Mouse (Mus musculus): ENCODE results near the gene Ncs1.

Ncs1 gene

DNA sequence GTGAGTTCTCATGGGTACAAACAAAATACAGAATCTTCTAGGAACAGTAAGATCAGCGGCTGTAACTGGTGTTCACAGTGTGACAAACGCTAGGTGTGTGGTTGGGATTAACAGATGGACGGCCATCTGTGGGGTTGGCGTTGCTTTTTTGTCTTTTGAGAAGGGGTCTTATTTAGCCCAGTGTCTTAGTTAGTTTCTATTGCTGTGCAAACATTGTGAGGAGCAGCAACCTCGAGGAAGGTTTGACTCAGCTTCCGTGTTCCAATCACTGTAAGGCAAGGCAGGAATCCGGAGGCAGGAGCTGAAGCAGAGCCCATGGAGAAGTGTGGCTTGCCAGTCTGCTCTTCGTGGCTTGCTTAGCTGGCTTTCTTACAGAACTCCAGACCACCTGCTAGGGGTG lies 35.5 kb downstream of the Ncs1 start:
- no peak for DNase-seq (ENCODE audit: low spot score)

GRCm38 (mm10) chr2:31282266-31282665 lies 36.6 kb downstream of the Ncs1 start:
- no peak for DNase-seq (ENCODE audit: low spot score)

GRCm38 (mm10) chr2:31282880-31283279 lies 37.3 kb downstream of the Ncs1 start:
- DNase-seq (ENCODE audit: low spot score), result no peak

- DNase-seq (ENCODE audit: low spot score), result no peak
These were observed 38.9 kb downstream of the Ncs1 start for GRCm38 (mm10) chr2:31284531-31284930.

GRCm38 (mm10) chr2:31291421-31291820 lies 45.8 kb downstream of the Ncs1 start:
- no peak for DNase-seq (ENCODE audit: low spot score)

GRCm38 (mm10) chr2:31294985-31295384 lies 49.4 kb downstream of the Ncs1 start:
- peak; percentile 67 for DNase-seq (ENCODE audit: low spot score)

GRCm38 (mm10) chr2:31296395-31296794 lies 50.8 kb downstream of the Ncs1 start:
- DNase-seq (ENCODE audit: low spot score), result no peak

GRCm38 (mm10) chr2:31297602-31298268 lies 52.1 kb downstream of the Ncs1 start:
- no peak for DNase-seq (ENCODE audit: low spot score)

DNA sequence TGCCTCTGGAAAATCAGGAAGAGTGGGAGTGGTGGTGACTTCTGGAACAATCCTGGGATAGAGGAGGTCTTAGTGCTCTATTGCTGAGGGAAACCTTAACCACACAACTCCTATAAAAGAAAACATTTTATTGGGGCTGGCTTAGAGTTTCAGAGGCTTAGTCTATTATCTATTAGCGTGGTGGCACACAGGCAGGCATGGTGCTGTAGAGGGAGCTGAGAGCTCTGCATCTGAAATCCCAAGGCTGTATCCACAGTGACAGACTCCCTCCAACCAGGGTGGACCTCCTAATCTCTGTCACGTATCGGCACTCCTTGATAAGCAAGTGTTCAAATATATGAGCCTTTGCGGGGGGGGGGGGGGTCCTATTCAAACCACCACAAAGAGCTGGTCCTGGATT lies 53.2 kb downstream of the Ncs1 start:
- DNase-seq (ENCODE audit: low spot score), result no peak

DNA sequence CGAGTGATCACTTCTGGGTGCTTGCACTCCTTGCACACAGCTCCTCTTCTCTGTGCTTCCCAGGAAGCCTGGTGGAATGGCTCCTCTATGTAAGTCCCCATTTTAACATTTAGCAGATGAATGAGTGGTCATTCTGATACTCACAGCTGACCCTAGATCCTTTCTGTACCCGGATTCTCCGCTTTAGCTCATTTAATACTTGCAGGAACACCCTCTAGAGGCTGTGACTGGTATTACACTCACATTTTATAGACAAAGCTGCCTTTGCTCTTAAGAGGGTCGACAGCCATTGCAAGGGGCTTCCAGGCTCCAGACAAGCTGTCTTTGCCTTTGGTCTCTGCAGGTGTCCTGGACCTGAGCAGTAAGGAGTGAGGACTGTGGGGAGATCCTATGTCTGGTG lies 53.6 kb downstream of the Ncs1 start:
- no peak for DNase-seq (ENCODE audit: low spot score)

DNA sequence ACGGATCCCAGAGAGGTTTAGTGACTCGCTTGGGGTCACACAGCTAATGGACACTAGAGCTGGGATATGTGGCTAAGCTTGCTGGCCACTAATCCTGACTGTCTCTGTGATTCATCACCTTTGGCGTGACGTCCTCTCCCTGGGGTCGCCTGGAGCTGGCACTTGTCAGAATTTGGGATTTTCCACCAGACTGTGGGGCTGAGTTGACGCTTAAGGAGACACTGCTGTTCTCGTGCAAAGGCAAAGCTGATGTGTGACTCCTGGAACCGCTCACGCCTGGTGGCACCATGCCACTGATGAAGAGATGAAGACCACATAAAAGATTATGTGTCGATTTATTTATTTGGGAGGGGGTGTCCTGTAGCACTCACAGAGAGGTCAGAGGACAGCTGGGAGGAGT lies 54.4 kb downstream of the Ncs1 start:
- DNase-seq (ENCODE audit: low spot score), result no peak

GRCm38 (mm10) chr2:31303177-31303576 lies 57.6 kb downstream of the Ncs1 start:
- DNase-seq (ENCODE audit: low spot score), result no peak

GRCm38 (mm10) chr2:31304191-31304590 lies 58.6 kb downstream of the Ncs1 start:
- no peak for DNase-seq (ENCODE audit: low spot score)

- no peak for DNase-seq (ENCODE audit: low spot score)
These were observed 59.4 kb downstream of the Ncs1 start for GRCm38 (mm10) chr2:31304801-31305665.

DNA sequence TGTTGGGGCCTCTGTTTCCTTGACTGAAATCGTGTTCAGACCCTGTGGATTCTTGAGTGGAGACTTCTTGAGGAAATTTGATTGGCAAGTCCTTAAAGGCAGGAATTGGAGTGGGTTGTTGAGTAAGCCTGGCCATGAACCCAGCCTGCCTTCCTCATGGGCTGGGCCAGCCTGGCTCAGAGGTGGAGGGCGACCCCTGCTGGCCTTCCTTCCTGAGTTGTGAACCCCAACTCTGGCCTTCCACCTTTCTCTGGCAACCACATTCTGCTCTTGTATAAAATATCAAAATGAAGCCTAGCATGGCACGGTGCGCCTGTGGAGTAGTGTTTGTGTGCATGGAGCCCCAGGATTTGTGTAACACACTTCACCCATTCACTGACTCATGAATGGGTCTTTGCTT lies 60.1 kb downstream of the Ncs1 start:
- DNase-seq (ENCODE audit: low spot score), result no peak

DNA sequence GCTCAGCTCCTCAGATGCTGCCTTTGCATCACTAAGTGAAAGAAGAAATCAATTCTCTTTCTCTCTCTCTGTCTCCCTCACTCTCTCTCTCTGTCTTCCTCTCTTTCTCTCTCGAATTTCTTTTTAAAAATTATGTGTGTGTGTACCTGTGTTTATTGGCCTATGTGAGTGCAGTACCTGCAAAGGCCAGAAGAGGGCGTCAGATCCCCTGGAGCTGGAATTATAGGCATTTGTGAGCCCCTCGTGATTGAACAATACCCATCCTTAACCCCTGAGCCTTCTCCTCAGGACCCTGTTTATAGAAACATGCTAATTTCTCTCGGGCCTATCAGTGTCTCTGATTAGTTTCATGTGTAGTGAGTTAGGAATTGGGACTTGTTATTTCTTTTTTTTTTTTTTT lies 62.6 kb downstream of the Ncs1 start:
- no peak for DNase-seq (ENCODE audit: low spot score)

GRCm38 (mm10) chr2:31309549-31309948 lies 63.9 kb downstream of the Ncs1 start:
- DNase-seq (ENCODE audit: low spot score), result no peak

DNA sequence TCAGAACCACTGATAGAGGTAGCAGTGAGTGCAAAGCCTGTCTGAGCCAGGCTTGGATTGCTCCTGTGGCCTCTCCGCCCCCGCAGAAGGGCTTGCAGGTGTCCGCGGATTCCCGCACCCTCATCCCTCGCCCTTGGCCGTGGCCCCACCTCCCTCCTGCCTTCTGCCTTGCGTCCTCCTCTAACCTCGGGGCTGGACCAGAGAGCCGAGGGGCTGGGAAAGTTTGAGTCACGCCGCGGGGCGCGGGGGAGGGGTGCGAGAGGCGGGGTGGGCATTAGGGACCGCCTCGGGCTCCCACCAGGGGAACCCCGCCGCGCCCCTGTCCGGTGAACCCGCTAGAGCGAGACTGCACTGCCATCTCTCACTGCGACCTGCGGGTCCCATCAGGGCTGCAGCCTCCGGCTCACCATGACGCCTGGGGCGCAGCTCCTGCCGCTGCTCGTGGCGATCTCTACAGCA lies 68.4 kb downstream of the Ncs1 start, which contains the start of gene Hmcn2:
Hmcn2 (plus strand) TSS at position 409 of the 459 bp plus-strand sequence.
- no peak for DNase-seq (ENCODE audit: low spot score)

- no peak for DNase-seq (ENCODE audit: low spot score)
These were observed 72.5 kb downstream of the Ncs1 start for GRCm38 (mm10) chr2:31318162-31318561.

- no peak for DNase-seq (ENCODE audit: low spot score)
These were observed 73.6 kb downstream of the Ncs1 start for GRCm38 (mm10) chr2:31319200-31319599.

DNA sequence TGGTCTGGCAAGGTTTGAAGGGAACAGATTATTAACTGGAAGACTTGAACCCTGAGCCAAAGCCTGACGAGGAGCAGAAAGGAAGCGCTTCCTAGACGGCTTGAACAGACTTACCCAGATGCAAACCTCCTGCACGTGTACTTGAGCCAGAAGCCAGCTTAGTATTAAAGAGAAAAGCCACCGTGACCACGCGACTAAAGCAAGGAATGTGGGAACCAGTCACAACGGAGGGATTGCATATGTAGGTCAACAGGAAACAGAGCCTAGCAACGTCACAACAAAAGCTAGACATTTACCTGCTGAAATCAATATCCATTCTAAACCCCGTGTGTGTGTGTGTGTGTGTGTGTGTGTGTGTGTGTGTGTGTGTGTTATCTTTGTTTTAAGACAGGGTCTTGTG lies 81.6 kb downstream of the Ncs1 start:
- DNase-seq (ENCODE audit: low spot score), result no peak

DNA sequence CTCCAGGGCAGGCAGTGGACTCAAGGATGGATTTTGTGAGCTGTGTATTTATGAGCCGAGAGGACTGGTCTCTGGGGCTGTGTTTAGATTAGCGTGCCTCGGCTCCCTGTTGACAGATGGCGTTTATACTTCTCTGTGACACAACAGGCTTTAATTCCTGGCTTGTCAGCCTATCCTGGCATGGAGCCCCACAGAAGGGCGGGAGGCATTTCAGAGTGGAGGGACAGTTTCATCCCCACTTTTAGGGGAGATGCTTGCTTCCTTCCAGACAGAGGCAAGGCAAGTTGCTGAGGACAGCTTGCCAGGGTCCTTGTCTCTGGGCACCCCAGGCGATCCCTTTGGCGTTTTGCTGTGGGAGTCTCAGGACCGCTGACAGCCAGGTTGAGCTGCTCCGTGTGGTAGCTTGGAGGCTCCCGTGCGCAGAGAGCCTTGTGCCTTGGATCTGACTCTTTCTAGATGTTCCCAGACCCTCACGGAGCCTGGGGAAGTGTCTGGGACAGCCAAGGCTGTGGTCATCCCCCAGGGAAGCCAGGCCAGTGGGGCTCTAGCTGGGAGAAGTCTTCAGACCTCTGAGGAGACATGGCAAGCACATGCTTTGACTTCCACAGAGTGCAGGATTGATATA lies 92.2 kb downstream of the Ncs1 start:
- no peak for DNase-seq (ENCODE audit: low spot score)

DNA sequence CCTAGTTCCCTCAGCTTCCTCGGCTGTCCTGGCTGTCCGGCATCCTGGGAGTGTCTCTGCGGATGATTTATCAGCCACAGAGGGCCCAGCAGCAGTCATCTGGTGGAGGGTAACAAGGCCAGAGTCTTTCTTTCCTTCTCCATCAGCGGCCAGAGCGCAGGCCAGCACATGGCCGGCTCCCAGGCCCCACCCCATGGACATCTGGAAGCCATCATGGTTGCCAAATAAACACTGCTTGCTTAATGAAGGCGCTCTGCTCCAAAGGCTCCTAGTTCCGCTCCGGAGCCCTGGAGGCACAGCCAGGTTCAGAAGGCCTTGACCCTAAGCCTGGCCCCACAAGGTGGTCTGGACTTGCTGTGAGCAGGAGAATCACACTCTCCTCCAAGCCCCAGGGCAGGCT lies 94.2 kb downstream of the Ncs1 start:
- DNase-seq (ENCODE audit: low spot score), result no peak
